Mouse (Mus musculus): Measurements from ENCODE around the gene Mafg. TPM values are rescaled to one million over a fixed set of nuclear protein-coding genes. Genes with fewer than 3 reads are reported as not detected.
A peak's percentile ranks its signal among the peaks of the same experiment; 100 is the strongest.

Gene Mafg
- total and polyA plus RNA-seq, 3 experiments: 26.5 to 113 (median 54.0) TPM

GRCm38 (mm10) chr11:120580871-120581331, 52.5 kb downstream of the Mafg start:
- TF ChIP-seq NELFE (IDR thresholded peaks at IDR 0.05; ENCODE audit: low read depth, low read length): no peak
- no peak for TF ChIP-seq ELF1 (IDR thresholded peaks at IDR 0.05; ENCODE audit: low read depth, low read length)
- no peak for TF ChIP-seq ZKSCAN1 (IDR thresholded peaks at IDR 0.05; ENCODE audit: low read depth, low read length)
- no peak for TF ChIP-seq MEF2A (IDR thresholded peaks at IDR 0.05; ENCODE audit: extremely low read depth, insufficient replicate concordance, low read depth, low read length, poor library complexity, severe bottlenecking)
- TF ChIP-seq TBP (IDR thresholded peaks at IDR 0.05; ENCODE audit: low read depth, low read length): 0 out of 2 replicates have a peak, but pooled peaks have one; percentile 29
- no peak for TF ChIP-seq TCF12 (IDR thresholded peaks at IDR 0.05; ENCODE audit: low read depth, low read length)
- no peak for TF ChIP-seq BHLHE40 (IDR thresholded peaks at IDR 0.05; ENCODE audit: borderline replicate concordance, low read depth, low read length)
- TF ChIP-seq CHD2 (IDR thresholded peaks at IDR 0.05; ENCODE audit: low read length): no peak
- TF ChIP-seq UBTF (IDR thresholded peaks at IDR 0.05; ENCODE audit: borderline replicate concordance, insufficient read depth, low read depth, low read length): peak; percentile 86; the same call in 1 of the 2 replicates
- no peak for TF ChIP-seq EP300 (IDR thresholded peaks at IDR 0.05; ENCODE audit: low read depth in 1 of 2, low read length in 2 of 2)
- no peak for TF ChIP-seq CTCF (IDR thresholded peaks at IDR 0.05 in 2 of 3, conservative IDR thresholded peaks at IDR 0.05 in 1 of 3; ENCODE audit: control insufficient read depth in 1 of 3, insufficient read depth in 1 of 3, low read depth in 2 of 3, low read length in 3 of 3, poor library complexity in 1 of 3, severe bottlenecking in 1 of 3)
- no peak for TF ChIP-seq USF1 (IDR thresholded peaks at IDR 0.05; ENCODE audit: low read depth, low read length)
- TF ChIP-seq MAZ (IDR thresholded peaks at IDR 0.05; ENCODE audit: low read depth, low read length): no peak
- peak in 1 of 2 experiments; percentile 48; a peak in 1 of 4 replicates for TF ChIP-seq POLR2A (IDR thresholded peaks at IDR 0.05; ENCODE audit: control insufficient read depth in 1 of 2, insufficient read depth in 1 of 2, low read depth in 1 of 2, low read length in 2 of 2, poor library complexity in 1 of 2)
- H3K4me3 ChIP-seq (ENCODE audit: control insufficient read depth in 1 of 2, insufficient read depth in 1 of 2, low read depth in 2 of 2, low read length in 2 of 2): peak overlapping the region; percentile 76 to 94
- no peaks in the 10 kb centered on the region for H3K9me3 ChIP-seq (replicated peaks; ENCODE audit: insufficient read depth, low read length)
- peaks cover 4 to 12% of the 10 kb centered on the region in 2 experiments; a peak in 3 of 4 replicates for H3K36me3 ChIP-seq (ENCODE audit: control insufficient read depth in 1 of 2, insufficient read depth in 2 of 2, low read length in 2 of 2)
- DNase-seq (ENCODE audit: low read depth, low spot score): peak; percentile 65
- H3K79me2 ChIP-seq (ENCODE audit: control insufficient read depth, insufficient read depth, low read length, poor library complexity): peaks cover 35% of the 10 kb centered on the region
- H3K27ac ChIP-seq (ENCODE audit: control insufficient read depth, low read depth, low read length): peak overlapping the region; percentile 67
- no peaks in the 10 kb centered on the region for H3K27me3 ChIP-seq (ENCODE audit: control insufficient read depth in 1 of 2, insufficient read depth in 2 of 2, low read length in 2 of 2)
- peak overlapping the region; percentile 84 for H3K9ac ChIP-seq (ENCODE audit: control insufficient read depth, low read depth, low read length, poor library complexity, severe bottlenecking)
- H3K4me1 ChIP-seq (ENCODE audit: control insufficient read depth in 1 of 2, insufficient read depth in 2 of 2, low read length in 2 of 2): peaks cover 5 to 18% of the 10 kb centered on the region in 2 experiments

GRCm38 (mm10) chr11:120580190-120580589, 53.2 kb downstream of the Mafg start:
- Histone ChIP-seq H3K4me3 (ENCODE audit: control insufficient read depth in 1 of 2, insufficient read depth in 1 of 2, low read depth in 2 of 2, low read length in 2 of 2) (peak overlapping the region; percentile 76 to 94), H3K4me1 (ENCODE audit: control insufficient read depth in 1 of 2, insufficient read depth in 2 of 2, low read length in 2 of 2) (peaks cover 5 to 18% of the 10 kb centered on the region in 2 experiments), H3K9me3 (replicated peaks; ENCODE audit: insufficient read depth, low read length) (no peaks in the 10 kb centered on the region), H3K36me3 (ENCODE audit: control insufficient read depth in 1 of 2, insufficient read depth in 2 of 2, low read length in 2 of 2) (peaks cover 4 to 12% of the 10 kb centered on the region in 2 experiments; a peak in 3 of 4 replicates), H3K9ac (ENCODE audit: control insufficient read depth, low read depth, low read length, poor library complexity, severe bottlenecking) (peak overlapping the region; percentile 84), H3K79me2 (ENCODE audit: control insufficient read depth, insufficient read depth, low read length, poor library complexity) (peaks cover 35% of the 10 kb centered on the region), H3K27ac (ENCODE audit: control insufficient read depth, low read depth, low read length) (peak overlapping the region; percentile 67), H3K27me3 (ENCODE audit: control insufficient read depth in 1 of 2, insufficient read depth in 2 of 2, low read length in 2 of 2) (no peaks in the 10 kb centered on the region)
- TF ChIP-seq TAL1 (IDR thresholded peaks at IDR 0.05; ENCODE audit: low read length): 0 out of 2 replicates have a peak, but pooled peaks have one; percentile 15
- TF ChIP-seq GATA1 (IDR thresholded peaks at IDR 0.05; ENCODE audit: low read depth, low read length): no peak
- peak; percentile 42; the same call in 1 of the 2 replicates for TF ChIP-seq MXI1 (IDR thresholded peaks at IDR 0.05; ENCODE audit: low read depth, low read length)
- no peak for TF ChIP-seq POLR2AphosphoS5 (IDR thresholded peaks at IDR 0.05; ENCODE audit: borderline replicate concordance, low read depth, low read length)
- peak; percentile 62; the same call in 1 of the 2 replicates for TF ChIP-seq NRF1 (IDR thresholded peaks at IDR 0.05; ENCODE audit: insufficient read depth, low read depth, low read length, poor library complexity, severe bottlenecking)
- 0 out of 2 replicates have a peak, but pooled peaks have one; percentile 12 for TF ChIP-seq ELF1 (IDR thresholded peaks at IDR 0.05; ENCODE audit: low read depth, low read length)
- no peak; a peak in 1 of 4 replicates for TF ChIP-seq POLR2A (IDR thresholded peaks at IDR 0.05; ENCODE audit: control insufficient read depth in 1 of 2, insufficient read depth in 1 of 2, low read depth in 1 of 2, low read length in 2 of 2, poor library complexity in 1 of 2)
- DNase-seq (ENCODE audit: low read depth, low spot score): peak; percentile 82
